11 mouse cellular contexts compared by ENCODE assay signal in genomic region chr2:32121150-32121549, GRCm38 (mm10). TPM values are rescaled to one million over a fixed set of nuclear protein-coding genes. Genes with fewer than 3 reads are reported as not detected.
DNase-seq lines count a peak whose midpoint lies in the region; ATAC-seq and TF ChIP-seq lines count a peak whose summit lies in the region.
"Had no signal": no experiment of that assay in that cellular context is flagged by ENCODE, and none has a peak within 500 bp of the region (broad histone marks: within the 10 kb centered on the region; RNA-seq: fewer than 3 reads in every experiment).

No protein-coding gene starts in this region.

- no peaks in the 10 kb centered on the region for H3K36me3 ChIP-seq in spleen, adult 2 months (ENCODE audit: control insufficient read depth, insufficient read depth, low read length)
- no peaks in the 10 kb centered on the region for H3K36me3 ChIP-seq in heart, embryonic 11.5 days (ENCODE audit: control insufficient read depth, insufficient read depth, low read length)
- H3K36me3 ChIP-seq in liver, postnatal 0 days (replicated peaks; ENCODE audit: insufficient read depth, low read length): no peaks in the 10 kb centered on the region
- H3K36me3 ChIP-seq in kidney, adult 2 months (ENCODE audit: control insufficient read depth, insufficient read depth, low read length): no peaks in the 10 kb centered on the region

- no peak for TF ChIP-seq POLR2A in spleen, adult 2 months (IDR thresholded peaks at IDR 0.05; ENCODE audit: low read depth, low read length)
- no peak for TF ChIP-seq POLR2A in kidney, adult 2 months (IDR thresholded peaks at IDR 0.05; ENCODE audit: low read depth, low read length)

- no peak overlapping the region for H3K4me2 ChIP-seq in heart, embryonic 11.5 days
- H3K4me2 ChIP-seq in liver, postnatal 0 days (ENCODE audit: low read depth, low read length): peak overlapping the region; percentile 23
- H3K4me2 ChIP-seq: lung, embryonic 14.5 days had no signal

- H3K4me1 ChIP-seq in spleen, adult 2 months (ENCODE audit: control insufficient read depth, insufficient read depth, insufficient read length): peaks cover 9% of the 10 kb centered on the region; the same call in 1 of the 2 replicates
- 0 out of 2 replicates have a peak, but pooled peaks cover 5% of the 10 kb centered on the region for H3K4me1 ChIP-seq in heart, embryonic 11.5 days (ENCODE audit: control insufficient read depth, insufficient read depth, low read length)
- peaks cover 8% of the 10 kb centered on the region for H3K4me1 ChIP-seq in liver, postnatal 0 days (ENCODE audit: insufficient read depth)
- H3K4me1 ChIP-seq in kidney, adult 2 months (ENCODE audit: control insufficient read depth, insufficient read depth, low read length): no peaks in the 10 kb centered on the region

- TF ChIP-seq CTCF in spleen, adult 2 months (IDR thresholded peaks at IDR 0.05; ENCODE audit: extremely low read depth, insufficient read depth, insufficient read length, insufficient replicate concordance): no peak
- TF ChIP-seq CTCF in liver, postnatal 0 days (IDR thresholded peaks at IDR 0.05; ENCODE audit: low read depth): no peak
- TF ChIP-seq CTCF in kidney, adult 2 months (conservative IDR thresholded peaks at IDR 0.05; ENCODE audit: insufficient read depth, insufficient read length, low read depth, low read length): no peak

- ATAC-seq in heart, embryonic 11.5 days (replicated peaks; ENCODE audit: insufficient number of reproducible peaks, low FRiP score, low TSS enrichment): no peak
- no peak for ATAC-seq in liver, postnatal 0 days
- ATAC-seq: forebrain, embryonic 16.5 days had no signal

- H3K4me3 ChIP-seq in spleen, adult 2 months (ENCODE audit: extremely low read depth, insufficient read depth, insufficient read length): no peak overlapping the region
- no peak overlapping the region for H3K4me3 ChIP-seq in heart, embryonic 11.5 days (ENCODE audit: low read depth, low read length)
- no peak overlapping the region for H3K4me3 ChIP-seq in liver, postnatal 0 days (ENCODE audit: low read depth, low read length)
- H3K4me3 ChIP-seq in kidney, adult 2 months (ENCODE audit: insufficient read depth, low read depth, low read length): no peak overlapping the region
- H3K4me3 ChIP-seq: layer of hippocampus, adult 2 months had no signal

- WGBS in spleen, adult 2 months: 30% methylated on average over 5 of the region's 5 CpGs
- WGBS in heart, embryonic 11.5 days (ENCODE audit: insufficient replicate concordance): 52% methylated on average over 5 of the region's 5 CpGs
- 21% methylated on average over 5 of the region's 5 CpGs for WGBS in liver, postnatal 0 days (ENCODE audit: insufficient replicate concordance)
- 61% methylated on average over 5 of the region's 5 CpGs for WGBS in kidney, adult 2 months

- H3K9ac ChIP-seq in heart, embryonic 11.5 days (ENCODE audit: low read depth, low read length): peak overlapping the region; percentile 46; the same call in 1 of the 2 replicates
- H3K9ac ChIP-seq in liver, postnatal 0 days (replicated peaks): peak overlapping the region; percentile 3; the same call in 1 of the 2 replicates
- H3K9ac ChIP-seq: lung, embryonic 14.5 days had no signal

- no peaks in the 10 kb centered on the region for H3K9me3 ChIP-seq in heart, embryonic 11.5 days (replicated peaks; ENCODE audit: control insufficient read depth, low read length)
- no peaks in the 10 kb centered on the region for H3K9me3 ChIP-seq in liver, postnatal 0 days (ENCODE audit: low read length)

- H3K27ac ChIP-seq in spleen, adult 2 months (ENCODE audit: insufficient read depth, low read length): peak overlapping the region; percentile 46; the same call in 1 of the 2 replicates
- H3K27ac ChIP-seq in heart, embryonic 11.5 days (ENCODE audit: low read depth, low read length): no peak overlapping the region
- peak overlapping the region; percentile 20; the same call in 1 of the 2 replicates for H3K27ac ChIP-seq in liver, postnatal 0 days (ENCODE audit: low read depth)
- H3K27ac ChIP-seq in kidney, adult 2 months (ENCODE audit: insufficient read depth, low read depth, low read length): no peak overlapping the region
- H3K27ac ChIP-seq: layer of hippocampus, adult 2 months had no signal

- no peaks in the 10 kb centered on the region for H3K27me3 ChIP-seq in spleen, adult 2 months (ENCODE audit: control insufficient read depth, insufficient read depth, low read length)
- no peaks in the 10 kb centered on the region for H3K27me3 ChIP-seq in heart, embryonic 11.5 days (ENCODE audit: control insufficient read depth, insufficient read depth, low read length)
- H3K27me3 ChIP-seq in liver, postnatal 0 days (ENCODE audit: insufficient read depth, low read length): no peaks in the 10 kb centered on the region
- no peaks in the 10 kb centered on the region for H3K27me3 ChIP-seq in kidney, adult 2 months (replicated peaks; ENCODE audit: control insufficient read depth, insufficient read depth, low read length)

- no peak for DNase-seq in spleen, adult 2 months (ENCODE audit: low read depth in 1 of 2, low spot score in 2 of 2)
- no peak for DNase-seq in spleen, adult 18-20 months
- no peak for DNase-seq in liver, postnatal 0 days
- no peak for DNase-seq in adrenal gland, adult 2 months
- no peak for DNase-seq in kidney, adult 2 months
- no peak for DNase-seq in ovary, adult 18-20 months (ENCODE audit: low spot score)
- no peak for DNase-seq in ovary, postnatal 14 days (ENCODE audit: low spot score)
- DNase-seq: lung, embryonic 14.5 days had no signal

- TF ChIP-seq EP300 in liver, postnatal 0 days (IDR thresholded peaks at IDR 0.05; ENCODE audit: low read depth): no peak

RNA-seq across cellular contexts. Expression of gene Plpp7, which starts 25.8 kb away (rescaled TPM):
- 2.6 and 4.6 TPM in 2 replicates for polyA plus RNA-seq in spleen, adult 2 months (2012; rRNA removed)
- polyA plus RNA-seq in heart, embryonic 11.5 days (2014; fragmentation: Nextera tagmentation; extraction: Ambion mirVana): 10.0 and 11.7 TPM in 2 replicates
- 1.6 and 1.7 TPM in 2 replicates for polyA plus RNA-seq in liver, postnatal 0 days (2015; fragmentation: Nextera tagmentation; extraction: Ambion mirVana)
- 1 to 10 TPM; 4.0 to 4.2 TPM for total RNA-seq in adrenal gland, adult 2 months (2021)
- 35.8 and 42.0 TPM in 2 replicates for polyA plus RNA-seq in adrenal gland, adult 2 months (2012; rRNA removed)
- 5.7 and 6.0 TPM in 2 replicates for polyA plus RNA-seq in kidney, adult 2 months (2012; rRNA removed)

RNA-seq across cellular contexts. Expression of gene Prrc2b, which starts 29.7 kb away (rescaled TPM):
- 35.1 and 46.5 TPM in 2 replicates for polyA plus RNA-seq in spleen, adult 2 months (2012; rRNA removed)
- 39.3 and 40.6 TPM in 2 replicates for polyA plus RNA-seq in heart, embryonic 11.5 days (2014; fragmentation: Nextera tagmentation; extraction: Ambion mirVana)
- 7.5 and 8.4 TPM in 2 replicates for polyA plus RNA-seq in liver, postnatal 0 days (2015; fragmentation: Nextera tagmentation; extraction: Ambion mirVana)
- total RNA-seq in adrenal gland, adult 2 months (2021): 100 to 1,000 TPM in 1 of 2 experiments, 10 to 100 TPM in 1; 93.5 to 104 TPM
- 70.0 and 82.7 TPM in 2 replicates for polyA plus RNA-seq in adrenal gland, adult 2 months (2012; rRNA removed)
- 42.5 and 43.5 TPM in 2 replicates for polyA plus RNA-seq in kidney, adult 2 months (2012; rRNA removed)

RNA-seq across cellular contexts. Expression of gene Fam78a, which starts 36.5 kb away (rescaled TPM):
- 33.1 and 48.3 TPM in 2 replicates for polyA plus RNA-seq in spleen, adult 2 months (2012; rRNA removed)
- polyA plus RNA-seq in heart, embryonic 11.5 days (2014; fragmentation: Nextera tagmentation; extraction: Ambion mirVana): 43.1 and 43.7 TPM in 2 replicates
- 3.8 and 4.3 TPM in 2 replicates for polyA plus RNA-seq in liver, postnatal 0 days (2015; fragmentation: Nextera tagmentation; extraction: Ambion mirVana)
- 1 to 10 TPM; 1.5 to 4.8 TPM for total RNA-seq in adrenal gland, adult 2 months (2021)
- 2.6 and 6.5 TPM in 2 replicates for polyA plus RNA-seq in adrenal gland, adult 2 months (2012; rRNA removed)
- 2.6 and 4.9 TPM in 2 replicates for polyA plus RNA-seq in kidney, adult 2 months (2012; rRNA removed)

Comparison
In these comparisons a context has a peak if more than half of its experiments do, and no peak if none do; other contexts are left out.
1. H3K27ac ChIP-seq: peak in spleen, adult 2 months (single experiment) and liver, postnatal 0 days (single experiment); none in heart, embryonic 11.5 days (single experiment) and kidney, adult 2 months (single experiment).